Mouse (Mus musculus) midbrain, embryonic 15.5 days (tissue): ENCODE results near the gene Mgarp. TPM values are rescaled to one million over a fixed set of nuclear protein-coding genes. Genes with fewer than 3 reads are reported as not detected.
"Not testable (repeated sequence)": the region's sequence is repeated elsewhere in the genome, so short reads cannot be mapped to it uniquely, and the experiment has no call there.

Source experiments
- ATAC-seq: fragments of 200-750 bp; cut with Nextera tagmentation; replicated peaks from 2 replicates; pipeline ENCODE4 v1.8.0; 2017; ENCODE audit warnings: moderate TSS enrichment
- H3K27ac ChIP-seq: fragments of 300-500 bp; sonication (generic); 2 replicates; pipeline ENCODE4 v1.5.1; 2015; ENCODE audit warnings: mild to moderate bottlenecking, inconsistent platforms
- H3K27me3 ChIP-seq: fragments of 300-500 bp; sonication (generic); replicated peaks from 2 replicates; pipeline ENCODE4 v1.6.1; 2015; ENCODE audit warnings: inconsistent platforms
- H3K36me3 ChIP-seq: fragments of 300-500 bp; sonication (generic); replicated peaks from 2 replicates; pipeline ENCODE4 v1.6.1; 2015; ENCODE audit warnings: inconsistent platforms
- H3K4me1 ChIP-seq: fragments of 300-500 bp; sonication (generic); 2 replicates; pipeline ENCODE4 v1.6.1; 2015; ENCODE audit warnings: inconsistent platforms
- H3K4me2 ChIP-seq: fragments of 300-500 bp; sonication (generic); 2 replicates; pipeline ENCODE4 v1.6.1; 2015; ENCODE audit warnings: inconsistent platforms, mild to moderate bottlenecking, moderate library complexity
- H3K4me3 ChIP-seq: fragments of 300-500 bp; sonication (generic); 2 replicates; pipeline ENCODE4 v1.5.1; 2015; ENCODE audit warnings: mild to moderate bottlenecking, inconsistent platforms
- H3K9ac ChIP-seq: fragments of 300-500 bp; sonication (generic); 2 replicates; pipeline ENCODE4 v1.6.1; 2015; ENCODE audit warnings: mild to moderate bottlenecking, inconsistent platforms
- H3K9me3 ChIP-seq: fragments of 300-500 bp; sonication (generic); 2 replicates; pipeline ENCODE4 v1.6.1; 2016; ENCODE audit warnings: inconsistent platforms
- WGBS: fragments of 180-500 bp; shearing (Covaris S2); methylation state at CpG from one replicate; pipeline ENCODE4 v1.1.7; 2015; ENCODE audit warnings: mixed read lengths; 5-methylcytosine and 5-hydroxymethylcytosine counted together
- polyA plus RNA-seq: library from polyadenylated mRNA; unstranded; fragments of >200 nt; fragmentation: Nextera tagmentation; extraction: Ambion mirVana; gene quantifications from 2 replicates; pipeline ENCODE4 v1.2.1, GENCODE M21; 2015

The Mgarp gene
- polyA plus RNA-seq = 1.0 and 2.1 TPM in 2 replicates

GRCm38 (mm10) chr3:51396219-51397068 is at the start of gene Mgarp:
TSS of gene Mgarp (minus strand) at chr3:51396738.
- H3K4me2 ChIP-seq = peak within 1 kb of the TSS; percentile 78
- no peaks in the 10 kb centered on the region for H3K9me3 ChIP-seq
- peak; percentile 73 for ATAC-seq
- no peak within 1 kb of the TSS for H3K27ac ChIP-seq
- H3K4me3 ChIP-seq = peak within 1 kb of the TSS; percentile 40
- no peaks in the 10 kb centered on the region for H3K36me3 ChIP-seq
- H3K9ac ChIP-seq = 0 out of 2 replicates have a peak within 1 kb of the TSS, but pooled peaks have one; percentile 23
- H3K4me1 ChIP-seq = peaks cover 11% of the 10 kb centered on the region
- H3K27me3 ChIP-seq = peaks cover 27% of the 10 kb centered on the region
- WGBS = 2% methylated on average over 41 of the region's 41 CpGs

GRCm38 (mm10) chr3:51434871-51435595 is 38.5 kb upstream of the Mgarp start:
- no peak overlapping the region for H3K4me2 ChIP-seq
- H3K4me3 ChIP-seq = no peak overlapping the region
- H3K36me3 ChIP-seq = no peaks in the 10 kb centered on the region
- no peaks in the 10 kb centered on the region for H3K9me3 ChIP-seq
- H3K9ac ChIP-seq = no peak overlapping the region
- 86% methylated on average over 3 of the region's 3 CpGs for WGBS
- ATAC-seq = no peak
- H3K27ac ChIP-seq = no peak overlapping the region
- H3K4me1 ChIP-seq = no peaks in the 10 kb centered on the region
- H3K27me3 ChIP-seq = no peaks in the 10 kb centered on the region

- H3K4me2 ChIP-seq, H3K9ac ChIP-seq, ATAC-seq, H3K27me3 ChIP-seq, H3K4me1 ChIP-seq, H3K36me3 ChIP-seq, H3K27ac ChIP-seq, H3K4me3 ChIP-seq, H3K9me3 ChIP-seq: not testable (repeated sequence)
- 85% methylated on average over 5 of the region's 5 CpGs for WGBS
These were observed 37.8 kb upstream of the Mgarp start for GRCm38 (mm10) chr3:51434364-51434763.

- H3K4me1 ChIP-seq = no peaks in the 10 kb centered on the region
- no peaks in the 10 kb centered on the region for H3K36me3 ChIP-seq
- no peak overlapping the region for H3K4me2 ChIP-seq
- no peak overlapping the region for H3K9ac ChIP-seq
- no peak overlapping the region for H3K4me3 ChIP-seq
- no peak overlapping the region for H3K27ac ChIP-seq
- no peaks in the 10 kb centered on the region for H3K27me3 ChIP-seq
- ATAC-seq = no peak
- H3K9me3 ChIP-seq = no peaks in the 10 kb centered on the region
These were observed 28.9 kb upstream of the Mgarp start for GRCm38 (mm10) chr3:51425394-51425793.

GRCm38 (mm10) chr3:51421921-51422320 is 25.4 kb upstream of the Mgarp start:
- H3K4me3 ChIP-seq = no peak overlapping the region
- 90% methylated on average over 3 of the region's 3 CpGs for WGBS
- ATAC-seq = no peak
- H3K4me1 ChIP-seq = peaks cover 20% of the 10 kb centered on the region
- no peak overlapping the region for H3K4me2 ChIP-seq
- no peaks in the 10 kb centered on the region for H3K27me3 ChIP-seq
- H3K9me3 ChIP-seq = no peaks in the 10 kb centered on the region
- H3K9ac ChIP-seq = no peak overlapping the region
- H3K27ac ChIP-seq = no peak overlapping the region
- no peaks in the 10 kb centered on the region for H3K36me3 ChIP-seq

- H3K4me3 ChIP-seq = peak overlapping the region; percentile 99; the same call in 1 of the 2 replicates
- H3K9me3 ChIP-seq = no peaks in the 10 kb centered on the region
- no peaks in the 10 kb centered on the region for H3K36me3 ChIP-seq
- H3K27me3 ChIP-seq = no peaks in the 10 kb centered on the region
- H3K9ac ChIP-seq = no peak overlapping the region
- H3K27ac ChIP-seq = no peak overlapping the region
- H3K4me1 ChIP-seq = peaks cover 31% of the 10 kb centered on the region
- ATAC-seq = no peak
- WGBS = 79% methylated on average over 2 of the region's 2 CpGs
- peak overlapping the region; percentile 84; the same call in 1 of the 2 replicates for H3K4me2 ChIP-seq
These were observed 21.4 kb upstream of the Mgarp start for GRCm38 (mm10) chr3:51417966-51418365.

GRCm38 (mm10) chr3:51417485-51417884 is 20.9 kb upstream of the Mgarp start:
- Histone ChIP-seq H3K4me2 (peak overlapping the region; percentile 84), H3K36me3 (no peaks in the 10 kb centered on the region), H3K27ac (no peak overlapping the region), H3K9me3 (no peaks in the 10 kb centered on the region), H3K27me3 (no peaks in the 10 kb centered on the region), H3K4me3 (peak overlapping the region; percentile 99), H3K4me1 (peaks cover 31% of the 10 kb centered on the region), H3K9ac (0 out of 2 replicates have a peak overlapping the region, but pooled peaks have one; percentile 95)
- no peak for ATAC-seq
- 54% methylated on average over 2 of the region's 2 CpGs for WGBS

GRCm38 (mm10) chr3:51417135-51417458 is 20.6 kb upstream of the Mgarp start:
- H3K4me1 ChIP-seq = peaks cover 31% of the 10 kb centered on the region
- no peaks in the 10 kb centered on the region for H3K9me3 ChIP-seq
- WGBS = 10% methylated on average over 8 of the region's 8 CpGs
- H3K9ac ChIP-seq = peak overlapping the region; percentile 95
- H3K27ac ChIP-seq = peak overlapping the region; percentile 91
- H3K36me3 ChIP-seq = no peaks in the 10 kb centered on the region
- no peaks in the 10 kb centered on the region for H3K27me3 ChIP-seq
- peak overlapping the region; percentile 84 for H3K4me2 ChIP-seq
- H3K4me3 ChIP-seq = peak overlapping the region; percentile 99
- no peak for ATAC-seq

- H3K4me2 ChIP-seq = peak overlapping the region; percentile 84
- peak overlapping the region; percentile 95 for H3K9ac ChIP-seq
- WGBS = under 1% methylated on average over 66 of the region's 68 CpGs
- no peaks in the 10 kb centered on the region for H3K36me3 ChIP-seq
- no peaks in the 10 kb centered on the region for H3K9me3 ChIP-seq
- peak; percentile 62 for ATAC-seq
- peaks cover 31% of the 10 kb centered on the region for H3K4me1 ChIP-seq
- H3K27me3 ChIP-seq = no peaks in the 10 kb centered on the region
- peak overlapping the region; percentile 91 for H3K27ac ChIP-seq
- peak overlapping the region; percentile 99 for H3K4me3 ChIP-seq
These were observed 20.0 kb upstream of the Mgarp start for GRCm38 (mm10) chr3:51416364-51417134.

GRCm38 (mm10) chr3:51416073-51416363 is 19.5 kb upstream of the Mgarp start:
- WGBS = under 1% methylated on average over 24 of the region's 30 CpGs
- no peaks in the 10 kb centered on the region for H3K9me3 ChIP-seq
- peak overlapping the region; percentile 91 for H3K27ac ChIP-seq

GRCm38 (mm10) chr3:51415098-51416072 is 18.8 kb upstream of the Mgarp start, which contains the start of gene Naa15:
TSS of gene Naa15 (plus strand) at chr3:51415148.
- WGBS = 4% methylated on average over 43 of the region's 43 CpGs
- ATAC-seq = peak; percentile 92
- H3K4me3 ChIP-seq = peak within 1 kb of the TSS; percentile 99

More at GRCm38 (mm10) chr3:51416073-51416363, 19.5 kb upstream of the Mgarp start:
- H3K4me1 ChIP-seq = peaks cover 31% of the 10 kb centered on the region
- no peaks in the 10 kb centered on the region for H3K36me3 ChIP-seq
- no peaks in the 10 kb centered on the region for H3K27me3 ChIP-seq
- ATAC-seq = peak; percentile 70; the same call in 1 of the 2 replicates
- H3K9ac ChIP-seq = peak overlapping the region; percentile 95
- H3K4me3 ChIP-seq = peak overlapping the region; percentile 99
- peak overlapping the region; percentile 84 for H3K4me2 ChIP-seq

More at GRCm38 (mm10) chr3:51415098-51416072, 18.8 kb upstream of the Mgarp start, which contains the start of gene Naa15:
- H3K9ac ChIP-seq = peak within 1 kb of the TSS; percentile 95
- H3K4me1 ChIP-seq = peaks cover 31% of the 10 kb centered on the region
- H3K27me3 ChIP-seq = no peaks in the 10 kb centered on the region
- H3K4me2 ChIP-seq = peak within 1 kb of the TSS; percentile 84
- no peaks in the 10 kb centered on the region for H3K36me3 ChIP-seq
- peak within 1 kb of the TSS; percentile 91 for H3K27ac ChIP-seq
- no peaks in the 10 kb centered on the region for H3K9me3 ChIP-seq
